Mouse (Mus musculus): ENCODE data around the gene Pip5kl1. TPM values are rescaled to one million over a fixed set of nuclear protein-coding genes. Genes with fewer than 3 reads are reported as not detected.
A peak's percentile ranks its signal among the peaks of the same experiment; 100 is the strongest.

Pip5kl1 gene
- total RNA-seq, 2 experiments from 2014 or later = not detected

GRCm38 (mm10) chr2:32546951-32547350, 27.6 kb upstream of the Pip5kl1 start:
- intact Hi-C loops (cut with DNase I) = no loop called here

DNA sequence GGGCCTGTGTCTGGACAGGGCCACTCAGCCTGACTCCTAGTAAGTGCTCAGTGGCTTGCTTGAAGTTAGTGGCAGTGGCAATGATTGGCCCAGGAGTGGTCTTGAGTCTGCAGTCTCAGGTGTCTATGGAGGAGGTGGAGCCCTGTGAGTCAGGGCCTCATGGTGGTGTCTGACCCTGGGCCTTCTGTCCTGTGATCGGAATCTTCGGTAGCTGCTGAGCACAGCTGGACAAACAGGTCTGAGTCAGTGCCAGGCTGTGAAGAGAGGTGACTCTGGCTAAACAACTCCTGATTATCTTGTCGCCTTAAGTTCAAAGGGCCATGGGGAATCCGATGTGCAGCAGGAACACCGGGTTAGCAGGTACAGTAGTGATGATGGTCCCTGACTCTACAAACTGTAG, 27.2 kb upstream of the Pip5kl1 start:
- intact Hi-C loops (cut with DNase I) = no loop called here

More at GRCm38 (mm10) chr2:32546951-32547350, 27.6 kb upstream of the Pip5kl1 start:
- DNase-seq = no peak

DNA sequence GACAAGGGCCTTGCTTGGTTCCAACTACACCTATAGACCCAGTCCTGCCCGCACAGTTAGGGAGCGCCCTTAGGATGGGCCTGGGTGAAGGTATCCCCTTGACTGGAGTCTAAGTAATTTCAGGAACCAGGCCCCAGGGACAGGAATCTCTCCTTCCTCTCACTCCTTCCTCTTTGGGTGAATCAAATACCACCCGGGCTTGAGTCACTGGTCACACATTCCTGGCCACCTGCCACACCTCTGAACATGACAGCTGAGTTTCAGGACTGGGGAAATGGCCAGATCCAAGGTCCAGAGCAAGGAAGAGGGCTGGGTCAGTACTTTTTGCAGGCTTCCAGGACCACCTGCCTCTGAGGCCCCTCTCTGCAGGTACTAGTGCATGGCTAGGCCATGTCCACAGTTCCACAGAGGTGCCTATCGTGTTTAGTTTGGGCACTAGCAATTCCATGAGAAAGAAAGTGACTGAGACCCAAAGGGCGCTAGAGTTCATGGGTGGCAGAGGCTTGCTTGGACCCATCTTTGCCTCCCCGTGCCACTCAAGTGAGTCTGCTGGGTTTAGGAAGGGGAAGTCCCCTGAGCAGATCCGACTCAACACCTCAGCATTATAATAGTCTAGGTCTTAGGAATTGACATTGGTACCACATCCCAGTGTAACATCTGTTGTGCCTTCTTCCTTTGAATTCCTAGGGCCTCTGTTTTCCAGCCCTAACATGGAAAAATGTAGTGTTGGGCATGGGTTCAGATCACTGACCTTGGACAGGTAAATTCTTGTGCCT, 26.4 kb upstream of the Pip5kl1 start:
- intact Hi-C loops (cut with DNase I) = no loop called here
- peak; percentile 64 to 76 for DNase-seq

More for the DNA sequence above, 27.2 kb upstream of the Pip5kl1 start:
- DNase-seq = no peak

- DNase-seq = no peak
Measured at GRCm38 (mm10) chr2:32549171-32549570, 25.4 kb upstream of the Pip5kl1 start.

DNA sequence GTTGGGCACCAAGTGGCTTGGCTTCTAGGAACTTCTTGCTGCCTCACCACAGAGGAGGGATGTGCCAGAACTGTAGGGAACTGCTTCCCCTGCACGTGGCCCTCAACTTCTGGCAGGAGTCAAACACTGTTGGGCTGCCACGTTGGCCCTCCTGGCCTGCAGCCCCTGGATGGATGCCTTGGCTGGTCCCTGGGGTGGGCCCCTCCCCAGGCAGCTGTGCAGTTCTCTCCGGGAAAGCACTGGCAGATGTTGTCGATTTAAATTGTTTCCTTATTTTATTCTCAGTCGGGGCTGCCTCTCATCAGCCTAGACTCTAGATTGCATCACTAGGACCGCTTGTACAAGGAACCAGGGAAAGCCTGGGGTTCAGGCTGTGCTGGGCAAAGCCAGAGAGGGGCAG, 24.8 kb upstream of the Pip5kl1 start:
- intact Hi-C loops (cut with DNase I) = no loop called here
- DNase-seq = peak; percentile 84 to 87

More at GRCm38 (mm10) chr2:32549171-32549570, 25.4 kb upstream of the Pip5kl1 start:
- intact Hi-C loops (cut with DNase I) = no loop called here

DNA sequence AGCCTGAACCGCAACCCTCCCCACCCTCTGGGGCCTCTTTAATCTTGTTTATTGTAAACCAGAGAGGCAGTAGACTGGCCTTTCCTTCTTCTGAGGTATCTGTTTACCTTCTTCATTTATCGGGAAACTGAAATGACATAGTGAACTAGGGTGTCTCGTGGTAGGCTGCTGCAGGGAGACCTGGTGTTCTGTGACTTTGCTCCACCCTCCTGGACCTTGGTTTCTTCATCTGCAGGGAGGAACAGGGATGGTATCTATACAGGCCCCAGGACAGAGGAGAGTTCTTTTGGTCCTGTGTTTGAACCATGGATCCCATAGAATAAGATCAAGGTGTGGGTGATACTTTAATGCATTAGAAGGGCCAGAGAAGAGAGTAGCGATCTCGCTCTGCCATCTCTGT, 23.4 kb upstream of the Pip5kl1 start:
- intact Hi-C loops (cut with DNase I) = no loop called here
- DNase-seq = no peak

GRCm38 (mm10) chr2:32553592-32554148, 20.9 kb upstream of the Pip5kl1 start:
- no peak for DNase-seq
- intact Hi-C loops (cut with DNase I) = no loop called here

GRCm38 (mm10) chr2:32555484-32555883, 19.1 kb upstream of the Pip5kl1 start:
- intact Hi-C loops (cut with DNase I) = no loop called here
- DNase-seq = no peak

DNA sequence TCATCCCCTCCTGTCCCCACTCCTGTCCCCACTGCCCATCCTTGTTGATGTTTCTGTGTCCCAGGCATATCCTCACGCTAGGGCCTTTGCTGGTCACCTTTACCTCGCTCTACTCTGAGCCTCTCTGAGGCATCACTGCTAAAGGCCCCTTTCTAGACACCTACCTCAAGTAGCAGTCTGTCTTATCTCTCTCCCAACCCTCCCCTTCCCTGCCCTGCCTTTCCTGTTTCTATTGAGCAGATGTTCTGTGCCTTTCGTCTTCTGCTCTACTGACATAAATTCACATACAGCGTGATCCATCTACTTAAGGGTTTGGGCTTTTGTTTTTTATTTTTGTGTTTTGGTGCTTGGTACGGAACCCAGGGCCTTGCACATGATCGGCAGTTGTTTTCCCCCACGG, 18.6 kb upstream of the Pip5kl1 start:
- intact Hi-C loops (cut with DNase I) = no loop called here
- no peak for DNase-seq

GRCm38 (mm10) chr2:32559570-32559969, 15.0 kb upstream of the Pip5kl1 start:
- intact Hi-C loops (cut with DNase I) = no loop called here
- DNase-seq = no peak

- intact Hi-C loops (cut with DNase I) = loop anchor here (1.0 to 2.0 kb wide), 3 partner anchors 30 to 162 kb away; no protein-coding TSS in a partner anchor
- DNase-seq = peak; percentile 85 to 86
Measured at GRCm38 (mm10) chr2:32566536-32567063, 8.0 kb upstream of the Pip5kl1 start.

DNA sequence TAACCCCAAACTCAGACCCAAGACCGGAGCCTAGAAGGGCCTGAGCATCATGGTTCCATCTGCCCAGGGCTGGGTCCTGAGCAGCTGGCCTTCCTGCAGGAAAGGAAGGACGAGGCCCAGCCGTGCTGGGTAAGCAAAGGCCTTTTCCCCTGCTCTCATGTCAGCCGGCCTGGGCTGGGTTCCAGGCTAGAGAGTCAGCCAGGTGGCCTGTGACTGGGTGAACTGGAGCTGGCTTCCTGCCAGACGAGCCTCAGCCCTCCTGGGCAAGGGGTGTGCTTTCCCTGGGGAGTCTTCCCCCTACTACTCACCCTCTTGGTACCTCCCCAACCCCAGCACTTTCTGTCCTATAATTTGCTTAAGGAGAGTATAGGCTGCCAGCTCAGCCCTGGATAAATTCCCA, 6.4 kb upstream of the Pip5kl1 start:
- intact Hi-C loops (cut with DNase I) = no loop called here
- DNase-seq = peak; percentile 62 to 63

DNA sequence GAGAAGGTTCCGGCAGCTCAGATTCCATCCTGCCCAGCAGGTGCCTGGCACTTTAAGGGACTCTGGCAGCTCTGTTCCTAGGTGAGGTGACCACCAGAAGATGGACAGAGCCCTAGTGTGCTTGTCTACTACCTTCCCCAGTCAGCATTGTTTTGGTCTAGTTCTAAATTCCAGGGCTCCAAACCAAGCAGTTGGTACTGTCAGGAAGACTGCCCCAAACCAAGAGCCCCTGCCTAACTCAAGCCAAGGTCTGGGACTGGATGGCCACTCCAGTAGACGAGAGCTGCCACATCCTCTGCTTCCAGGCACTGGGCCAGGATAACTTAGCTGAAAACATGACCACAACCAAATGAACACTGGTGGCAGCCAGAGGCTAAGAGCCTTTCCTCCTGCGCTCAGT, 5.7 kb upstream of the Pip5kl1 start:
- intact Hi-C loops (cut with DNase I) = no loop called here

DNA sequence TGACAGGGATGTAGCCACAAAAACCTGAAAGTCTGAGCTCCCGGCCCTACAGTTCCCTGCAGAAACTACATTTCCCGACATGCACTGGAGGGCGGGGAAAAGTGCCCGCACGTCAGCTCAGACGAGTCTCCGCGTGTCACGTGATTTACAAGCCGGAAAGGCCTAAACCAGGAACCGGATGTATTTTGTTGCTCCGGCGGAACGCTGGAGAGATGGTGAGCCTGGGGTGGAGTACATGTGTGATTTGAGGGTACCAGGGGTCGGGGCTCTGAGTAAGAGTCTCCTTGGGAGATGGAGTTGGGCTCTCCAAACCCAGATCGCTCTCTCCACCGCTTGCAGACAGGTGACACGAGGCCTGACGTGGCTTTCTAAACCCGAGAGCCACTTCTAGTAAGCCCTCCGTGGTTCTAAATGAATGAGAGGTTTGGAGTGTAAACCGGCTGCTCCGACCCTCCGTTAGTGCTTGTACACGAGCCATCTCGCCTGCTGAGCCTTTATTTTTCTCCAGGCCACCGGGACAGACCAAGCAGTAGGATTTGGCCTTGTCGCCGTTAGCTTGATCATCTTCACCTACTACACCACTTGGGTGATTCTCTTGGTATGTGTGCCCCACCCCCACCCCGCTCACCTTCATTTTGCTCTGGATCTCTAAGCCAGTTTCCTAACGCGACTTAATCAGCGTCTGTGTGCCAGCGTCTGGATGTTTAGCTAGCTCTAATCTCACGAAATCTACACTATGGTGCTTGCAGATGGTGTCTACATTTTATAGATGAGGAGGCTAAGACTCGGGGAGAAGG, 3.7 kb upstream of the Pip5kl1 start, which contains the start of gene Dpm2:
TSS of gene Dpm2 (plus strand) at position 161 of the 797 bp plus-strand sequence.
- intact Hi-C loops (cut with DNase I) = loop anchor here (5.0 kb wide), 1 partner anchor 36 kb away; no protein-coding TSS in a partner anchor
- peak; percentile 94 to 95 for DNase-seq

More for the DNA sequence above, 5.7 kb upstream of the Pip5kl1 start:
- peak in 1 of 2 experiments; percentile 39 for DNase-seq

DNA sequence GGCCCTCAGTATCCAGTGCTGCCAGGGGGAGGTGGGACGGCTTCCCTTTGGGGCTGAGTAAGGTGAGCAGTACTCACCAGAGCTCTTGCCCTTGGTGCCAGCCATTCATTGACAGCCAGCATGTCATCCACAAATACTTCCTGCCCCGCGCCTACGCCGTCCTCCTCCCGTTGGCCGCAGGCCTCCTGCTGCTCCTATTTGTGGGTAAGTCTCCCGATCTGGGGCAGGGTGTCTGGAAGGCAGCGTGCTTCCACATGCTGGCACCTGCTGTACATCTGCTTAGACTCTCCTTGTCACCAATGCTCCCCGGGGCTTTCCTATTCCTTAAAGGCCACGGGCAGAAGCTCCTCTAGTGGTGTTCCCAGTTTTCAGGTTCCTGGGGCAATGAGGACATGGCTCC, 2.4 kb upstream of the Pip5kl1 start:
- intact Hi-C loops (cut with DNase I) = loop anchor here (5.0 kb wide), 1 partner anchor 35 kb away; no protein-coding TSS in a partner anchor
- DNase-seq = no peak

GRCm38 (mm10) chr2:32574901-32575585, 446 bp downstream of the Pip5kl1 start:
- peak; percentile 54 to 69 for DNase-seq
- intact Hi-C loops (cut with DNase I) = loop anchor here (5.0 kb wide), 1 partner anchor 32 kb away; no protein-coding TSS in a partner anchor

DNA sequence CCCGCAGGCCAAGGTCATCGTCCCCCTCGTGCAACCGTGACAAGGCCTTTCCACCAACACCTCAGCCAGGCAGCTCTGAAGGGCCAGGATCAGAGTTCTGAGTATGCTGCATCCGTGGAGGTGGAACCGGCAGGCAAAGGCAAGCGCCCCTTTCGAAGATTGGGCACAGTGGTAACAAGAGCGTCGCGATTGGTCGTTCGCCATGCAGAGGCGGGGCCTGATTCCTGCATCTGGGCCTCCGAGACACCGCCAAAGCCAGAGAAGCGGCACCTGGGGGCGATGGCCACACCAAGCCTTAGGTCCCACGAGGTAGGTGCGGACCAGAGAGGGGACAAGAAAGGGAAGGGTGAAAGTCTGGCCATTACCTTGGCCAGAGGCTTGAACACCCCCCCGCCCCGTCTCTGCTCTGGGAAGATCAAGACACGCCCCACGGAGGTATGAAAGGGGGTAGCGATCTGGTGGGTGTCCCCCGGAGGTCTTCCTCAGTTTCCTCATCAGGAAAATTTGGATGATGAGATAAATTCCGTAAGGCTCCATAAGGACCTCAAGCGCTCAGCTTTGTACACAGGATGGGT, 1.1 kb downstream of the Pip5kl1 start, which contains the start of gene 9430097D07Rik:
TSS of gene 9430097D07Rik (minus strand) at position 99 of the 575 bp plus-strand sequence.
- no peak for DNase-seq
- intact Hi-C loops (cut with DNase I) = no loop called here

DNA sequence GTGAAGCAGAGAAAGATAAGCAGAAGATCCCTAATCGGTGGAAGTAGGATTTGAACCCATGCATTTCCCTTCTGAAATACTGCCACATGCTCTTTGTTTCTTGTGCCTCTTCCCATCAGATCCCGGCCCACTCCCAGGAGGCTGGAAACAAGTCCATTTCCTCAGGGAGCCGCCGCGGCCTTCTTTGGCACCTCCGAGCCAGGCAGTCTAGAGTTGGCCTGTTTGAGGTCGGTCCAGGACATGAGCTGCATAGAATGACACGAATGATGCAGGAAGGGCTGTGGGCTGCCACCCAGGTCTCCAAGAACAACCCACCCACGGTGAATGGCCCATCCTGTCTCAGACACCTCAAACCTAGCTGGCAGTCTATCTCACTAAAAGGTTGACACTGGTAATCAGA, 1.9 kb downstream of the Pip5kl1 start:
- intact Hi-C loops (cut with DNase I) = no loop called here

DNA sequence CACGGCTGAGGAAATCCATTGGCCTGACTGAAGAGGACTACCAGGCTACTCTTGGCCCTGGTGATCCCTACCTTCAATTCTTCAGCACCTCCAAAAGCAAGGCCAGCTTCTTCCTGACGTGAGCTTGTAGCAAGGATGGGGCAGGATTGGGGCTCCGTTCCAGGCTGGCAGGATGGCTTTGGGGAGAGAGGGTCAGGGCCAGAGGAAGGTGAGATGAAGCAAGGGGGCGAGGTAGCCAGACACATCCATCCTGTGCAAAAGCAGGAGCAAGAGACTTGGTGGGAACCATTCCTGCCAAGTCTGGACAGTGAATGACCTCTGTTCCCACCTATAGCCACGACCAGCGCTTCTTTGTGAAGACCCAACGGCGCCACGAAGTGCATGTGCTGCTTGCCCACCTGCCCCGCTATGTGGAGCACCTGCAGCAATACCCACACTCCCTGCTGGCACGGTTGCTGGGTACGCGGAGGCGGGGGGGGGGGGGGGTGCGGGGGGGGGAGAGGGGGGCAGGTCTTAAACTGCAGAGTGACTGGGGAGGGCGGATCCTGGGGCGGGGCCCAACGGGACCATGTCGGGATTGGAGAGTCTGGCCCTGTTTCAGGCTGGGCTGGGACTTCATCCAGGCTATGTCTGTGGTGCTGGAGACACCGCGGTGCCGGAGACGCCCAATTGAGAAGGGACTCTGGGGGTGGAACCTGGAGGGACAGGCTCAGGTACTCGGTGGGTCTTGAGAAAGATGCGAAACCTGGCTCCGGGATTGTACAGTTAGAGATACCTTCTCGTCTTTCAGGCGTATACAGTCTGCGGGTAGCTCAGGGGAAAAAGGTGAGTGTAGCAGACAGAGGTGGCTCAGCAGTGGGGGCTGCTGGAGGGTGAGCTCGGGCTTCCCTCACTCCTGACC, 3.8 kb downstream of the Pip5kl1 start:
- intact Hi-C loops (cut with DNase I) = no loop called here
- DNase-seq = peak; percentile 44 to 52

More for the DNA sequence above, 1.9 kb downstream of the Pip5kl1 start:
- no peak for DNase-seq
